Mouse (Mus musculus): ENCODE measurements around the gene Atg4d. TPM values are rescaled to one million over a fixed set of nuclear protein-coding genes. Genes with fewer than 3 reads are reported as not detected.
"Not testable (repeated sequence)": the region's sequence is repeated elsewhere in the genome, so short reads cannot be mapped to it uniquely, and the experiment has no call there.

Atg4d gene
- polyA plus RNA-seq, 1 experiment from 2014 or later, result 53.3 TPM

DNA sequence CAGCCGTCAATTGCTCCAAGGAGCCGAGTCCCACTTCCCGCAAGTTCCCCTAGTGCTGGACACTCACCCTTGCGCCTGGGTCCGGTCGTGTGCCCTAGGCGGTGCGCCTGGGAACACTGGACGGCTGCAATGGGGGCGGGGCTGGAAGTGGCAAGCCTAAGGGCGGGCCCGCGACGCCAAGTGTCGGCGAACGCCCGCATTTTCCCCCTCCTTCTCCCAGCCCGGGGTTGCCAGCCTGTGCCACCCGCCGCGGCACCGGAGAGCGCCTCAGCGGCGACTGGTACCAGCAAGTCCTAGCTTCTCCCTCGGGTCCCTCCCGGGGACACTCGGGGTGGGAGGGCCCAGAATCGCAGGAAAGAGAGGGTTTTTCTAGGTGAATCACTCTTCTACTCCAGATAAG lies 16.8 kb upstream of the Atg4d start, which contains the start of gene S1pr5:
S1pr5 (minus strand) TSS at position 118 of the 400 bp plus-strand sequence.
- WGBS, result 2% methylated on average over 30 of the region's 30 CpGs
- Histone ChIP-seq H3K4me2 (ENCODE audit: low read depth, low read length) (peak within 1 kb of the TSS; percentile 46), H3K9me3 (replicated peaks; ENCODE audit: control insufficient read depth, low read length) (no peaks in the 10 kb centered on the region), H3K27ac (ENCODE audit: low read length) (peak within 1 kb of the TSS; percentile 50; the same call in 1 of the 2 replicates), H3K4me1 (ENCODE audit: control insufficient read depth, insufficient read depth, low read length) (peaks cover 15% of the 10 kb centered on the region), H3K27me3 (ENCODE audit: control insufficient read depth, insufficient read depth, low read length) (peaks cover 60% of the 10 kb centered on the region), H3K9ac (ENCODE audit: low read length) (peak within 1 kb of the TSS; percentile 54), H3K36me3 (ENCODE audit: control insufficient read depth, insufficient read depth, low read length) (no peaks in the 10 kb centered on the region), H3K4me3 (replicated peaks; ENCODE audit: low read length) (peak within 1 kb of the TSS; percentile 36)
- peak; percentile 20; the same call in 1 of the 2 replicates for ATAC-seq (ENCODE audit: insufficient read depth, low FRiP score)

DNA sequence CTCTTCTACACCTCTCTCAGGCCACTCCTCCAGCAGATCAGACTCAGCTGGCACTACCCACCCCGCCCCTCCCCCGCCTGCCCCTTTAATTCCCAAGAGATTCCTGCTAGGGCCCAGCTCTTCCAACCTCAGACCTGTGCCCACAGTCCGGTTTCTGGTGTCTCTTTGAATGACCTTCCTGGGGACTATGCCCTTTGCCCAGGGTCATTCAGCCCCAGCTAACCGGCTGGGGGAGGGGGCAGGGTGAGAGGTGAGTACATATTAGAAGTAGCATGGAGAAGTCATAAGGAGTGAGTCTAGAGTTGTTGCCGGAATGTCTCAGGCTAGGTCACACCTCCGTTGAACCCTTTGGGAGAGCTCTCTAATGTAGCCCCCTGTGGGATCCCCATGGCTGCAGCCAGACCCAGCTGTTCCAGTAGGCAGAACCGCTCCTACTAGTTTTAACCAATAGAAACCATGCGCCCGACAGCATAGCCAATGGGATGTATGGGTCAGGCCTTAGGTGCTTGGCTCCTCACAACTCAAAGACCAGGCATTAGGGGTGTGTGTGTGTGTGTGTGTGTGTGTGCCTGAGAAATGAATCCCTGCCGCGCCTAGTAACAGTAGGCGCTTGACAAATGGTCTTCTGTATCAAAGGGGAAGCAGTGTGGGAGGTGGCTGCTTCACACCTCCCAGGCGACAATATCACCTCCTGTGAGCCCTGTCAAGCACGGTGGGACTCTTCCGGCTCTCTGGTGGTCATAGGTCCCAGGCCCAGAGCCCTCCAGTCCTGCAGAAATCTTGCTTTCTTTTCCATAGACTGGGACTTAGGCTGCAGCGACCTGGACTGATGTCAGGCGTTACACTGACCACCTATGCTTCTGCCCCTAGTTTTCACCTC lies 15.2 kb upstream of the Atg4d start:
- peaks cover 44% of the 10 kb centered on the region for H3K27me3 ChIP-seq (ENCODE audit: control insufficient read depth, insufficient read depth, low read length)
- H3K36me3 ChIP-seq (ENCODE audit: control insufficient read depth, insufficient read depth, low read length), result no peaks in the 10 kb centered on the region
- ATAC-seq (ENCODE audit: insufficient read depth, low FRiP score), result peak; percentile 52; the same call in 1 of the 2 replicates
- 22% methylated on average over 17 of the region's 17 CpGs for WGBS
- H3K9me3 ChIP-seq (replicated peaks; ENCODE audit: control insufficient read depth, low read length), result no peaks in the 10 kb centered on the region
- H3K9ac ChIP-seq (ENCODE audit: low read length), result no peak overlapping the region
- peaks cover 6% of the 10 kb centered on the region; the same call in 1 of the 2 replicates for H3K4me1 ChIP-seq (ENCODE audit: control insufficient read depth, insufficient read depth, low read length)
- H3K27ac ChIP-seq (ENCODE audit: low read length), result peak overlapping the region; percentile 82
- H3K4me2 ChIP-seq (ENCODE audit: low read depth, low read length), result no peak overlapping the region
- no peak overlapping the region for H3K4me3 ChIP-seq (replicated peaks; ENCODE audit: low read length)

DNA sequence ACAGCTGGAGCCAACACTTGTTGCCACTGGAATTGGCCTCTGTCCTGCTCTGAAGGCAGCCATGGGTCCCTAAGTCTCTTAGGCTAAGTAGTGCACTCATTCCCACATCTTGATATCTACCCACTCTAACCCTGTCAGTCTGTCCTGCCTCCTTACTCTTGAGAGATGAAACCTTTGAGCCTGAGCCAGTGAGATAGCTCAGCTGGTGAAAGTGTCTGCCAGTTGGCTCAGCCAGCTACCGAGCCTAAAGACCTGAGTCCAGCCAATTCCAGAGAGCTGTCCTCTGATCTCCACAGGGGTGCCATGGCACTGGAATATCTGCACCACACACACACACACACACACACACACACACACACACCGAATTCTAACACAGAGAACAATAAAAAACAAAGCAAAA lies 14.6 kb upstream of the Atg4d start:
- no peak overlapping the region for H3K9ac ChIP-seq (ENCODE audit: low read length)
- no peak overlapping the region for H3K4me2 ChIP-seq (ENCODE audit: low read depth, low read length)
- H3K27ac ChIP-seq (ENCODE audit: low read length), result peak overlapping the region; percentile 82
- H3K36me3 ChIP-seq (ENCODE audit: control insufficient read depth, insufficient read depth, low read length), result no peaks in the 10 kb centered on the region
- H3K4me3 ChIP-seq (replicated peaks; ENCODE audit: low read length), result no peak overlapping the region
- H3K27me3 ChIP-seq (ENCODE audit: control insufficient read depth, insufficient read depth, low read length), result peaks cover 38% of the 10 kb centered on the region
- 40% methylated on average over 2 of the region's 2 CpGs for WGBS
- no peaks in the 10 kb centered on the region for H3K4me1 ChIP-seq (ENCODE audit: control insufficient read depth, insufficient read depth, low read length)
- no peaks in the 10 kb centered on the region for H3K9me3 ChIP-seq (replicated peaks; ENCODE audit: control insufficient read depth, low read length)
- no peak for ATAC-seq (ENCODE audit: insufficient read depth, low FRiP score)

DNA sequence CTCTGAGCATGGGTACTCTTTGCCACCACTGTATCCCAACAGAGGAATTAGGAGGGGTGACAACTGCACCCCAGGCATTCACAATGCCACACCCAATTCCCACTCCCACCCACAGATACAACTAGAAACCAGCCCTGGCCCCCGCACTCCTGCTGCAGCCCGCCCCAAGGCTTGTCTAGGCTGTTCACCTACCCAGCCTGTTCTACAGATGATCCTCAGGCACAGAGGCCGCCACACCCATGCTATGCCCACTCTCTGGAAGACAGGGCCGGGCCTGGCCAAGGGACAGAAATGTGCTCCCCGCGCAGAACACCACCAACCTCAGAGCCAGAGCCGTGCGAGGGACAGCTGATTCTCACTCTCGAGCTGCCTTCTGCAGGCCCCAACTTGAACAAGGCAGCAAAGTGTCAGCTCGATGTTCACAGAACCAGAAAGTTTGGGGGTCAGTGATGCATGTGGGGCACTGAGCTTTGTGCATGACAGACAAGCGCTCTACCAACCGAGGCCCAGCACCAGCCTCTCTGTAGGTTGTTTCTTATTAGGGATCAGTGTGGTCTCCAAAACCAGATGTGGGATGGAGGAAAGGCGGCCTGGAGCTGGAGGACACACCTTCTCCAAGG lies 13.9 kb upstream of the Atg4d start:
- peak; percentile 63; the same call in 1 of the 2 replicates for ATAC-seq (ENCODE audit: insufficient read depth, low FRiP score)

DNA sequence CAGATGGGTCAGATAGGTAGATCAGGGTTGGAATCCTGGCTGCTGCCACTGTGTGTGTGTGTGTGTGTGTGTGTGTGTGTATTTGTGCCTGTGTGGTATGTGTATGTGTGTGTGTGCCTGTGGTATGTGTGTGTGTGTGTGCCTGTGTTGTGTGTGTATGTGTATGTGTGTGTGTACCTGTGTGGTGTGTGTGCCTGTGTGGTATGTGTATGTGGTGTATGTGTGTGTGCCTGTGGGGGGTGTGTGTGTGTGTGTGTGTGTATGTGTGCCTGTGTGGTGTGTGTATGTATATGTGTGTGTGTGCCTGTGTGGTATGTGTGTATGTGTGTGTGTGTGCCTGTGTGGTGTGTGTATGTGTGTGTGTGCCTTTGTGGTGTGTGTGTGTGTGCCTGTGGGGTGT lies 10.4 kb upstream of the Atg4d start:
- no peak for ATAC-seq (ENCODE audit: insufficient read depth, low FRiP score)
- no peaks in the 10 kb centered on the region for H3K4me1 ChIP-seq (ENCODE audit: control insufficient read depth, insufficient read depth, low read length)
- H3K36me3 ChIP-seq (ENCODE audit: control insufficient read depth, insufficient read depth, low read length), result no peaks in the 10 kb centered on the region
- no peak overlapping the region for H3K4me2 ChIP-seq (ENCODE audit: low read depth, low read length)
- peaks cover 5% of the 10 kb centered on the region for H3K27me3 ChIP-seq (ENCODE audit: control insufficient read depth, insufficient read depth, low read length)
- no peak overlapping the region for H3K27ac ChIP-seq (ENCODE audit: low read length)
- no peak overlapping the region for H3K4me3 ChIP-seq (replicated peaks; ENCODE audit: low read length)
- no peak overlapping the region for H3K9ac ChIP-seq (ENCODE audit: low read length)
- H3K9me3 ChIP-seq (replicated peaks; ENCODE audit: control insufficient read depth, low read length), result no peaks in the 10 kb centered on the region

More for the DNA sequence above, 13.9 kb upstream of the Atg4d start:
- Histone ChIP-seq H3K4me1 (ENCODE audit: control insufficient read depth, insufficient read depth, low read length) (no peaks in the 10 kb centered on the region), H3K9ac (ENCODE audit: low read length) (no peak overlapping the region; the same call in 1 of the 2 replicates), H3K4me3 (replicated peaks; ENCODE audit: low read length) (no peak overlapping the region), H3K36me3 (ENCODE audit: control insufficient read depth, insufficient read depth, low read length) (no peaks in the 10 kb centered on the region), H3K4me2 (ENCODE audit: low read depth, low read length) (peak overlapping the region; percentile 16; the same call in 1 of the 2 replicates), H3K27ac (ENCODE audit: low read length) (peak overlapping the region; percentile 82), H3K9me3 (replicated peaks; ENCODE audit: control insufficient read depth, low read length) (no peaks in the 10 kb centered on the region), H3K27me3 (ENCODE audit: control insufficient read depth, insufficient read depth, low read length) (peaks cover 31% of the 10 kb centered on the region)
- WGBS, result 40% methylated on average over 13 of the region's 13 CpGs

DNA sequence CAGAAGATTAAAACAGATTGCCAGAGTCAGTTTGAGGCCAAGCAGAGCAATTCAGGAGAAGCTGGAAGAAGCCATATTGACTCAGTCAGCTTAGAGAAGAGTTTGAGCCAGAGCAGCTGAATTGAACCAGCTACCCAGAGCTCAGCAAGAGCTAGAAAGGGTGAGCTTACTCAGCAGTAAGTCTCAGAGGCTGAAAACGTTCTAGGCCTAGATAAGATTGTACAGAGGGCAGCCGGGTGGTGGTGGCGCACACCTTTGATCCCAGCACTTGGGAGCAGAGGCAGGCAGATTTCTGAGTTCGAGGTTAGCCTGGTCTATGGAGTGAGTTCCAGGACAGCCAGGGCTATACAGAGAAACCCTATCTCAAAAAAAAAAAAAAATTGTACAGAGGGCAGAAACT lies 8.7 kb upstream of the Atg4d start:
- not testable (repeated sequence) for ATAC-seq (ENCODE audit: insufficient read depth, low FRiP score); H3K27me3 ChIP-seq (ENCODE audit: control insufficient read depth, insufficient read depth, low read length); H3K4me2 ChIP-seq (ENCODE audit: low read depth, low read length); H3K4me1 ChIP-seq (ENCODE audit: control insufficient read depth, insufficient read depth, low read length); H3K36me3 ChIP-seq (ENCODE audit: control insufficient read depth, insufficient read depth, low read length); H3K9me3 ChIP-seq (replicated peaks; ENCODE audit: control insufficient read depth, low read length); H3K9ac ChIP-seq (ENCODE audit: low read length); H3K4me3 ChIP-seq (replicated peaks; ENCODE audit: low read length); H3K27ac ChIP-seq (ENCODE audit: low read length)
- WGBS, result 84% methylated on average over 4 of the region's 4 CpGs

DNA sequence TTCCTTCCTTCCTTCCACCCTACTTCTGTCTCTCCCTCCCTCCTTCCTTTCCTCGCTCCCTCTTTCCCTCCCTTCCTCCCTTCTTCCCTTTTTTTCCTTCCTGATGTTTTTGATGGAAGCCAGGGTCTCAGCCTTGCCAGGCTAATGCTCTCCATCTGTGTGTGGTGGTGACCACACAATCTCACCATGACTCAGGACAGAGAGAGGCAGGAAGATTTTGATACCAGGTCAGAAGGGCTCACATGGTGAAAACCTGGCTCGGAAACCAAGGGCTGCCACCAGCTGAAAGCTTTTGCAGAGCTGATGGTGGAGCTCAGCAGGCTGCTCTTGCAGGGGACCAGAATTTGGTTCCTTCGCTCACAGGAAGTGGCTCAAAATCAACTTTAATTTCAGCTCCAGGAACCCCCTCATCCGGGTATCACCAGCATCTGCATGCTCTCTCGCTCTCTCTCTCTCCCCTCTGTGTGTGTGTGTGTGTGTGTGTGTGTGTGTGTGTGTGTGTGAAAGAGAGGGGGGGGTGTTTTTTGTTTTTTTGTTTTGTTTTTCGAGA lies 4.5 kb upstream of the Atg4d start:
- no peak overlapping the region for H3K4me3 ChIP-seq (replicated peaks; ENCODE audit: low read length)
- no peaks in the 10 kb centered on the region for H3K9me3 ChIP-seq (replicated peaks; ENCODE audit: control insufficient read depth, low read length)
- H3K36me3 ChIP-seq (ENCODE audit: control insufficient read depth, insufficient read depth, low read length), result no peaks in the 10 kb centered on the region
- peaks cover 5% of the 10 kb centered on the region; the same call in 1 of the 2 replicates for H3K4me1 ChIP-seq (ENCODE audit: control insufficient read depth, insufficient read depth, low read length)
- no peaks in the 10 kb centered on the region for H3K27me3 ChIP-seq (ENCODE audit: control insufficient read depth, insufficient read depth, low read length)
- H3K9ac ChIP-seq (ENCODE audit: low read length), result no peak overlapping the region
- 66% methylated on average over 6 of the region's 6 CpGs for WGBS
- no peak for ATAC-seq (ENCODE audit: insufficient read depth, low FRiP score)
- H3K4me2 ChIP-seq (ENCODE audit: low read depth, low read length), result no peak overlapping the region
- H3K27ac ChIP-seq (ENCODE audit: low read length), result no peak overlapping the region

DNA sequence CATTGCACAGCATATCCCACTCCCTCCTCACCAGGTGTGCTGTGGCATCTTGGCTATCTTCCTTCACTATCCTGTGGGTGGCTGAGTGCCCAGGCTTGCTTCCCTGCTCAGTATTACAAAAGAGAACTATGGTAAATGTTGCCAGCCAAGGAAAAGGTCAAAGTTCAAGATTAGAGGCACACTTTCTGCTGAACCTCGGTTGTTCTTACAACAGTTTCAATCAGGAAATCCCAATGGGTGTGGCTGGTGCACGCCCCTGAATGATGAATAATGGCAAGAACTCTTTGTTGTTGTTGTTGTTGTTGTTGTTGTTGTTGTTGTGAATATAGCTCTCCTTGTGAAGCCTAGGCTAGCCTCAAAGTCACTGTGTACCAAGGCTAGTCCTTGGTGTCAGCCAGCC lies 3.3 kb upstream of the Atg4d start:
- Histone ChIP-seq H3K27me3 (ENCODE audit: control insufficient read depth, insufficient read depth, low read length) (no peaks in the 10 kb centered on the region), H3K36me3 (ENCODE audit: control insufficient read depth, insufficient read depth, low read length) (no peaks in the 10 kb centered on the region), H3K4me3 (replicated peaks; ENCODE audit: low read length) (no peak overlapping the region), H3K9me3 (replicated peaks; ENCODE audit: control insufficient read depth, low read length) (no peaks in the 10 kb centered on the region), H3K27ac (ENCODE audit: low read length) (no peak overlapping the region), H3K4me1 (ENCODE audit: control insufficient read depth, insufficient read depth, low read length) (peaks cover 16% of the 10 kb centered on the region), H3K9ac (ENCODE audit: low read length) (no peak overlapping the region), H3K4me2 (ENCODE audit: low read depth, low read length) (no peak overlapping the region)
- no peak for ATAC-seq (ENCODE audit: insufficient read depth, low FRiP score)
- whole genome bisulfite sequencing, result 39% methylated on average over 2 of the region's 2 CpGs

All from stomach, embryonic 16.5 days (tissue).